Mouse (Mus musculus) cerebellum, adult 9-10 months (tissue): ENCODE measurements at regions not wholly inside any gene's neighbourhood (a gene's known extent, or its start where the extent isn't known, plus 50 kb on each side); places are given as distances from the start of the nearest gene placed in this dataset.

Source experiments
- DNase-seq: peaks from one replicate; pipeline ENCODE4 v3.0.0; 2022

- DNase-seq, result peak; percentile 45
Observed at GRCm38 (mm10) chr5:73881941-73882340, 186.3 kb downstream of the Usp46 start.

- DNase-seq, result no peak
Observed at GRCm38 (mm10) chr5:73884998-73885397, 183.2 kb downstream of the Usp46 start.

GRCm38 (mm10) chr5:73885691-73886090 lies 182.5 kb downstream of the Usp46 start:
- DNase-seq, result no peak

GRCm38 (mm10) chr5:73887306-73887958 lies 180.8 kb downstream of the Usp46 start:
- DNase-seq, result no peak

GRCm38 (mm10) chr5:73888391-73888790 lies 179.8 kb downstream of the Usp46 start:
- DNase-seq, result no peak

GRCm38 (mm10) chr5:73889342-73889741 lies 178.9 kb downstream of the Usp46 start:
- no peak for DNase-seq

GRCm38 (mm10) chr5:73890942-73891341 lies 177.3 kb downstream of the Usp46 start:
- DNase-seq, result no peak

GRCm38 (mm10) chr5:73891606-73892005 lies 176.6 kb downstream of the Usp46 start:
- DNase-seq, result no peak

GRCm38 (mm10) chr5:73892440-73893225 lies 175.6 kb downstream of the Usp46 start:
- DNase-seq, result no peak

- DNase-seq, result no peak
Observed at GRCm38 (mm10) chr5:73895186-73895585, 173.0 kb downstream of the Usp46 start.

GRCm38 (mm10) chr5:73896785-73897184 lies 171.4 kb downstream of the Usp46 start:
- DNase-seq, result no peak

- no peak for DNase-seq
Observed at GRCm38 (mm10) chr5:73901651-73902050, 166.6 kb downstream of the Usp46 start.

- no peak for DNase-seq
Observed at GRCm38 (mm10) chr5:73902470-73903218, 165.6 kb downstream of the Usp46 start.

GRCm38 (mm10) chr5:73903219-73903570 lies 165.0 kb downstream of the Usp46 start:
- DNase-seq, result peak; percentile 9

GRCm38 (mm10) chr5:73904146-73904811 lies 164.0 kb downstream of the Usp46 start:
- no peak for DNase-seq

- peak; percentile 81 for DNase-seq
Observed at GRCm38 (mm10) chr5:73912149-73912548, 156.1 kb downstream of the Usp46 start.

GRCm38 (mm10) chr5:73913116-73913515 lies 155.1 kb downstream of the Usp46 start:
- DNase-seq, result no peak

- no peak for DNase-seq
Observed at GRCm38 (mm10) chr5:73918011-73918410, 150.2 kb downstream of the Usp46 start.

GRCm38 (mm10) chr5:73919936-73920335 lies 148.3 kb downstream of the Usp46 start:
- no peak for DNase-seq

GRCm38 (mm10) chr5:73927534-73927933 lies 140.7 kb downstream of the Usp46 start:
- no peak for DNase-seq

- no peak for DNase-seq
Observed at GRCm38 (mm10) chr5:73928691-73929090, 139.5 kb downstream of the Usp46 start.

- DNase-seq, result no peak
Observed at GRCm38 (mm10) chr5:73930205-73930604, 138.0 kb downstream of the Usp46 start.

GRCm38 (mm10) chr5:73937799-73938198 lies 130.4 kb downstream of the Usp46 start:
- DNase-seq, result peak; percentile 62
